Mouse (Mus musculus) lung, embryonic 14.5 days (tissue): ENCODE data around the gene Ttyh3. TPM values are rescaled to one million over a fixed set of nuclear protein-coding genes. Genes with fewer than 3 reads are reported as not detected.

Experiments used
- ATAC-seq: fragments of 200-750 bp; cut with Nextera tagmentation; 2 replicates; pipeline ENCODE4 v1.8.0; 2017; ENCODE audit warnings: mild to moderate bottlenecking, moderate TSS enrichment, moderate library complexity; ENCODE audit not compliant: insufficient read depth
- DNase-seq: peaks from one replicate; pipeline ENCODE4 v3.0.0-alpha.2; 2015
- H3K27ac ChIP-seq: fragments of 300-500 bp; sonication (generic); 2 replicates; pipeline ENCODE4 v1.5.1; 2014; ENCODE audit warnings: low read depth, mild to moderate bottlenecking, moderate library complexity
- H3K27me3 ChIP-seq: fragments of 300-500 bp; sonication (generic); 2 replicates; pipeline ENCODE4 v1.6.1; 2014; ENCODE audit warnings: low read length, control low read depth; ENCODE audit not compliant: insufficient read depth
- H3K36me3 ChIP-seq: fragments of 300-500 bp; sonication (generic); 2 replicates; pipeline ENCODE4 v1.6.1; 2014; ENCODE audit warnings: control low read depth; ENCODE audit not compliant: insufficient read depth
- H3K4me1 ChIP-seq: fragments of 300-500 bp; sonication (generic); 2 replicates; pipeline ENCODE4 v1.6.1; 2014; ENCODE audit warnings: antibody characterized with exemption, control low read depth; ENCODE audit not compliant: insufficient read depth
- H3K4me2 ChIP-seq: fragments of 300-500 bp; sonication (generic); 2 replicates; pipeline ENCODE4 v1.6.1; 2014; ENCODE audit warnings: mild to moderate bottlenecking
- H3K4me3 ChIP-seq: fragments of 300-500 bp; sonication (generic); 2 replicates; pipeline ENCODE4 v1.5.1; 2014; ENCODE audit warnings: low read depth, low read length
- H3K9ac ChIP-seq: fragments of 300-500 bp; sonication (generic); 2 replicates; pipeline ENCODE4 v1.6.1; 2014
- H3K9me3 ChIP-seq: fragments of 300-500 bp; sonication (generic); 2 replicates; pipeline ENCODE4 v1.6.1; 2016; ENCODE audit warnings: low read depth, low read length, control low read depth
- CTCF ChIP-seq: IDR thresholded peaks from 2 replicates; pipeline ENCODE4 v1.5.1; 2016; ENCODE audit warnings: antibody characterized with exemption, low read depth
- WGBS: fragments of 180-500 bp; shearing (Covaris S2); extraction: QIAGEN DNeasy Blood & Tissue Kit; methylation state at CpG from one replicate; pipeline ENCODE4 v1.1.7; 2014; 5-methylcytosine and 5-hydroxymethylcytosine counted together
- polyA plus RNA-seq: library from polyadenylated mRNA; unstranded; fragments of >200 nt; fragmentation: Nextera tagmentation; extraction: Ambion mirVana; gene quantifications from 2 replicates; pipeline ENCODE4 v1.2.1, GENCODE M21; 2014

Ttyh3 gene
- polyA plus RNA-seq, 1 experiment from 2014 or later = 61.6 TPM

- no peak overlapping the region for H3K4me2 ChIP-seq
- no peaks in the 10 kb centered on the region for H3K36me3 ChIP-seq
- TF ChIP-seq CTCF = no peak
- peak; percentile 16; the same call in 1 of the 2 replicates for ATAC-seq
- H3K9me3 ChIP-seq = no peaks in the 10 kb centered on the region
- WGBS = 65% methylated on average over 17 of the region's 17 CpGs
- H3K4me3 ChIP-seq = no peak overlapping the region
- 0 out of 2 replicates have a peak overlapping the region, but pooled peaks have one; percentile 14 for H3K9ac ChIP-seq
- no peaks in the 10 kb centered on the region for H3K4me1 ChIP-seq
- no peak overlapping the region for H3K27ac ChIP-seq
- no peaks in the 10 kb centered on the region for H3K27me3 ChIP-seq
- no peak for DNase-seq
These were observed 14.1 kb upstream of the Ttyh3 start for GRCm38 (mm10) chr5:140662741-140663592.

DNA sequence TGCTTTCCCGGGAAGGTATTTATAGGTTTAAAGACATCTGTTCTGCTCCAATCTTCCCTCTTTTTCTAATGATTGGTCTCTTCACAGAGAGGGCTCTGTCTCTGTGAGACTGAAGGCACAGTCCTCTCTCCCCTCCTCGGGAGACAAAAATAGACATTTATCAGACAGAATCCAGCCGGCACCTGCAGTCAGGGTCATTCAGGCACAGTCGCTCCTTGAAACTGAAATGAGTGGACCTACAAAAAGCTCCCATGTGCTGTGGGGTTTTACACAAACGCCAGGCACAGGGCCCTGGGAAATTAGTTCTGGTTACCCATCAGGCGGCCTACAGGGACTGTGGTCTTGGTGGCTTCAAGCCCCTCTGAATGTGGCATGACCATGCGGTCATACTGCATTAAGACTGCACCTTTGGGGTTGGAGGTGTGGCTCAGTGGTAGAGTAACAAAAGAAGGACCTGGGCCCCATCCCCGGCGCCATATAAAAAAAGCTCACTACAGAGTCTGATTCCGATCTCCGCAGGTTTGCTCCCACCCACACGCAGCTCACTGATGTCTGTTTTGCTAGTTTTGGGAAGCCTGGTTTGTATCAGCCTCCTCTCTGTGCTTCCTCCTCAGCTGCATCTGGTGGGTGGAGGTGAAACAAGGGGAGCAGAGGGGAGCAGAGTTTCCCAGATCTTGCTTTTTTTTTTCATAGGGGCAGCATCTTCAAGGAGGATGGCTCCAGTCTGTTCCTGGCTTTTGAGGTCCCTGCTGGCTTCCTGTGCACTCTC, 13.2 kb upstream of the Ttyh3 start:
- no peaks in the 10 kb centered on the region for H3K36me3 ChIP-seq
- 57% methylated on average over 12 of the region's 12 CpGs for WGBS
- H3K9me3 ChIP-seq = no peaks in the 10 kb centered on the region
- DNase-seq (no peak), ATAC-seq (no peak)
- no peaks in the 10 kb centered on the region for H3K27me3 ChIP-seq
- H3K4me3 ChIP-seq = no peak overlapping the region
- H3K4me1 ChIP-seq = no peaks in the 10 kb centered on the region
- 0 out of 2 replicates have a peak overlapping the region, but pooled peaks have one; percentile 14 for H3K9ac ChIP-seq
- no peak overlapping the region for H3K4me2 ChIP-seq
- H3K27ac ChIP-seq = no peak overlapping the region
- TF ChIP-seq CTCF = no peak

DNA sequence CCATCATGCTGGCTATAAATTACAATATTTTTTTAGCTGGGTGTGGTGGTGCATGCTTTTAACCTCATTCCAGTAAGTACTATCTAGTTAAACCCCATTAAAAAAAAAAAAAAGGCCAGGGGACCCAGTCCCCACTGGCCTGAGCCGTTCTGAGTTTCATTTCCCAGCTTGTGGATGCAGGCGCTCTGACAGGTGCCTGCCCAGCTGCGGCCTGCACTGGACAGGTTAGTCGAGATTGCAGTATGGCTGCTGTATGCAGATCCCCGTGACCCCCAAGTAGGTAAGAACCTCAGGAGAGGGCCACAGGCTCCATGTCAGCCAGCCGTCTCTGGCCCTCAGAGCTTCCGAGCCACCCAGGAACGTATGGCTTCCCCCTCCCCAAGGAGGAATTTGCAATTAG, 12.6 kb upstream of the Ttyh3 start:
- no peaks in the 10 kb centered on the region for H3K9me3 ChIP-seq
- H3K4me2 ChIP-seq = no peak overlapping the region
- DNase-seq (no peak), ATAC-seq (no peak)
- no peak overlapping the region for H3K27ac ChIP-seq
- no peaks in the 10 kb centered on the region for H3K4me1 ChIP-seq
- no peak overlapping the region for H3K4me3 ChIP-seq
- WGBS = 64% methylated on average over 8 of the region's 8 CpGs
- no peaks in the 10 kb centered on the region for H3K27me3 ChIP-seq
- no peak for TF ChIP-seq CTCF
- H3K9ac ChIP-seq = no peak overlapping the region
- no peaks in the 10 kb centered on the region for H3K36me3 ChIP-seq

- Histone ChIP-seq H3K9me3 (no peaks in the 10 kb centered on the region), H3K27ac (no peak overlapping the region), H3K4me1 (no peaks in the 10 kb centered on the region), H3K27me3 (no peaks in the 10 kb centered on the region), H3K4me2 (no peak overlapping the region), H3K36me3 (no peaks in the 10 kb centered on the region), H3K9ac (no peak overlapping the region), H3K4me3 (no peak overlapping the region)
- ATAC-seq = no peak
- WGBS = 52% methylated on average over 1 of the region's 1 CpGs
- TF ChIP-seq CTCF = no peak
- DNase-seq = no peak
These were observed 11.6 kb upstream of the Ttyh3 start for GRCm38 (mm10) chr5:140660398-140660797.

DNA sequence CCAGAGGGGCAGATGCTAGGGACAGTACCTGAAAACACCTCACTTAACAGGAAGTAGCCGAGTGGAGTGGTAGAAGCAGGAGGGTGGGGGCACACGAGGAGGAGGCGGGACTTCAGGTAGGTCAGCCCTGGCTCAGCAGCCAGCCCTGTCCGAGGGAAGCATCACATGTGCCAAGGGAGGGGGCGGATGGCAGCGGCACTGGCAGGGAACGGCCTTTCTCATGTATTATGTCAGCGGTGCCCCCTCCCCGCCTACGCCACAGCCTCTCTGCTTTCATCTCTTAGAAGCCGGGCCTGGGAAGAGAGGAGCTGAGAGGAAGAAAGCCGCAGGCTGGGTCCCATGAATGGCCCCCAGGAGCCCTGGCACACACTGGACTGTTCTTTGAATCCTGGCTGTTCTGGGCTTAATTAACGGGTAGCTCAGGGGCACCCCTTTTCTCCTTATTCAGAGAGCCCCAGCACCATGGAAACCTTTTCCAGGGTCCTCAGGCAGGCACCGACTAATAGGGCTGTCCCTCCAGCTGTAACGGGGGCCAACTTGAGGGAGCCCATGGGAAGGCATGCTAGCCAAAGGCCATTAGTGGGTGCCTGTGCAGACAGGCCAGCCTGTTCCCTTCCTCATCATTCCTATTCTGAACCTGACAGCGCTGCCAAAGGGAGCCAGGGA, 10.9 kb upstream of the Ttyh3 start:
- Histone ChIP-seq H3K36me3 (no peaks in the 10 kb centered on the region), H3K4me3 (no peak overlapping the region), H3K27me3 (no peaks in the 10 kb centered on the region), H3K27ac (no peak overlapping the region), H3K4me2 (no peak overlapping the region), H3K4me1 (no peaks in the 10 kb centered on the region), H3K9me3 (no peaks in the 10 kb centered on the region), H3K9ac (no peak overlapping the region)
- 42% methylated on average over 16 of the region's 16 CpGs for WGBS
- ATAC-seq = no peak
- no peak for TF ChIP-seq CTCF
- DNase-seq = no peak

- H3K27me3 ChIP-seq = no peaks in the 10 kb centered on the region
- no peak overlapping the region for H3K4me3 ChIP-seq
- H3K9ac ChIP-seq = no peak overlapping the region
- H3K4me1 ChIP-seq = peaks cover 4% of the 10 kb centered on the region; the same call in 1 of the 2 replicates
- H3K4me2 ChIP-seq = no peak overlapping the region
- H3K27ac ChIP-seq = no peak overlapping the region
- TF ChIP-seq CTCF = no peak
- DNase-seq = no peak
- no peaks in the 10 kb centered on the region for H3K36me3 ChIP-seq
- ATAC-seq = no peak
- WGBS = 79% methylated on average over 15 of the region's 15 CpGs
- no peaks in the 10 kb centered on the region for H3K9me3 ChIP-seq
These were observed 5.4 kb upstream of the Ttyh3 start for GRCm38 (mm10) chr5:140654096-140654845.
